Mouse (Mus musculus) thymus, postnatal 4 days (tissue): ENCODE results near the gene Abl1.
A peak's percentile ranks its signal among the peaks of the same experiment; 100 is the strongest.

ENCODE experiments used
- DNase-seq: peaks from one replicate; pipeline ENCODE4 v3.0.0; 2021

Gene Abl1

GRCm38 (mm10) chr2:31688074-31688925 is at the start of gene Abl1:
Abl1 (plus strand) TSS chr2:31688376.
- DNase-seq: peak; percentile 90

- DNase-seq: peak; percentile 26
These were observed 49.4 kb upstream of the Abl1 start for GRCm38 (mm10) chr2:31638581-31639465.

- DNase-seq: no peak
These were observed 48.8 kb upstream of the Abl1 start for GRCm38 (mm10) chr2:31639466-31639760.

- DNase-seq: no peak
These were observed 48.1 kb upstream of the Abl1 start, which contains the start of gene Prdm12 for GRCm38 (mm10) chr2:31639901-31640608. Prdm12 (plus strand) TSS chr2:31640037.

- no peak for DNase-seq
These were observed 47.3 kb upstream of the Abl1 start for GRCm38 (mm10) chr2:31640609-31641507.

GRCm38 (mm10) chr2:31641508-31641830 is 46.7 kb upstream of the Abl1 start:
- DNase-seq: no peak

- DNase-seq: no peak
These were observed 46.2 kb upstream of the Abl1 start for GRCm38 (mm10) chr2:31641929-31642328.

GRCm38 (mm10) chr2:31653971-31654853 is 34.0 kb upstream of the Abl1 start:
- peak; percentile 71 for DNase-seq

- DNase-seq: peak; percentile 82
These were observed 33.2 kb upstream of the Abl1 start for GRCm38 (mm10) chr2:31654854-31655559.

- DNase-seq: no peak
These were observed 31.8 kb upstream of the Abl1 start for GRCm38 (mm10) chr2:31656374-31656773.

- no peak for DNase-seq
These were observed 25.0 kb upstream of the Abl1 start for GRCm38 (mm10) chr2:31662939-31663803.

GRCm38 (mm10) chr2:31663804-31664180 is 24.4 kb upstream of the Abl1 start:
- DNase-seq: no peak

- DNase-seq: peak; percentile 46
These were observed 20.8 kb upstream of the Abl1 start for GRCm38 (mm10) chr2:31667332-31667731.

GRCm38 (mm10) chr2:31670551-31671035 is 17.6 kb upstream of the Abl1 start, which contains the start of gene Exosc2:
Exosc2 (plus strand) TSS chr2:31670715.
- peak; percentile 89 for DNase-seq

GRCm38 (mm10) chr2:31678641-31679040 is 9.5 kb upstream of the Abl1 start:
- peak; percentile 53 for DNase-seq

- peak; percentile 22 for DNase-seq
These were observed 7.0 kb upstream of the Abl1 start for GRCm38 (mm10) chr2:31681051-31681707.

GRCm38 (mm10) chr2:31681731-31682235 is 6.4 kb upstream of the Abl1 start:
- DNase-seq: no peak

GRCm38 (mm10) chr2:31683666-31684065 is 4.5 kb upstream of the Abl1 start:
- DNase-seq: peak; percentile 77
